Mouse (Mus musculus) liver, adult 2 months (tissue): Measurements from ENCODE around the gene Vav3. TPM values are rescaled to one million over a fixed set of nuclear protein-coding genes. Genes with fewer than 3 reads are reported as not detected.

Experiments used
- DNase-seq: peaks from one replicate; pipeline ENCODE4 v3.0.0-alpha.2; 2011; ENCODE audit warnings: low read depth, low spot score; ENCODE audit errors: extremely low read depth
- H3K27ac ChIP-seq: fragments of 200-500 bp; replicated peaks from 2 replicates; pipeline ENCODE4 v1.5.1; 2012; ENCODE audit warnings: low read depth, mild to moderate bottlenecking, control low read depth, inconsistent platforms, low read length; ENCODE audit not compliant: insufficient read depth
- H3K27me3 ChIP-seq: fragments of 200-500 bp; 2 replicates; pipeline ENCODE4 v1.6.1; 2012; ENCODE audit warnings: mild to moderate bottlenecking, moderate library complexity, low read length, inconsistent platforms; ENCODE audit not compliant: control insufficient read depth, insufficient read depth
- H3K36me3 ChIP-seq: fragments of 200-500 bp; 2 replicates; pipeline ENCODE4 v1.6.1; 2012; ENCODE audit warnings: low read length, inconsistent platforms; ENCODE audit not compliant: control insufficient read depth, insufficient read depth
- H3K4me1 ChIP-seq: fragments of 200-500 bp; 2 replicates; pipeline ENCODE4 v1.6.1; 2011; ENCODE audit warnings: low read length; ENCODE audit not compliant: control insufficient read depth, insufficient read depth
- H3K4me3 ChIP-seq: fragments of 200-500 bp; 2 replicates; pipeline ENCODE4 v1.5.1; 2011; ENCODE audit warnings: low read depth, mild to moderate bottlenecking, control low read depth, low read length, moderate library complexity; ENCODE audit not compliant: insufficient read depth
- H3K79me2 ChIP-seq: fragments of 200-500 bp; 2 replicates; pipeline ENCODE4 v1.6.1; 2012; ENCODE audit warnings: inconsistent platforms, mild to moderate bottlenecking, low read length, moderate library complexity; ENCODE audit not compliant: control insufficient read depth, insufficient read depth
- H3K9ac ChIP-seq: fragments of 200-500 bp; 2 replicates; pipeline ENCODE4 v1.6.1; 2012; ENCODE audit warnings: low read depth, mild to moderate bottlenecking, control low read depth, inconsistent platforms, low read length
- CTCF ChIP-seq: fragments of 200-500 bp; IDR thresholded peaks from 2 replicates; pipeline ENCODE4 v1.5.1; 2011; ENCODE audit warnings: low read depth, low read length, control low read depth
- POLR2A ChIP-seq: fragments of 200-500 bp; IDR thresholded peaks from 2 replicates; pipeline ENCODE4 v1.6.1; 2011; ENCODE audit warnings: low read length, control low read depth; ENCODE audit not compliant: insufficient read depth; ENCODE audit errors: extremely low read depth
- WGBS: fragments of 180-500 bp; shearing (Covaris S2); methylation state at CpG from one replicate; pipeline ENCODE4 v1.1.7; 2018; 5-methylcytosine and 5-hydroxymethylcytosine counted together
- polyA plus RNA-seq: library from polyadenylated mRNA; depleted of rRNA; stranded (reverse); fragments of >200 nt; gene quantifications from 2 replicates; pipeline ENCODE4 v1.2.3, GENCODE M21; 2012
- total RNA-seq: library from RNA; depleted of rRNA; stranded (reverse); fragments of >200 nt; gene quantifications from 2 replicates; pipeline ENCODE4 v1.2.3, GENCODE M21; 2014

Gene Vav3
- total and polyA plus RNA-seq, 2 experiments, result 0.29 to 3.0 TPM

GRCm38 (mm10) chr3:109522115-109522514, 181.7 kb downstream of the Vav3 start:
- no peak for TF ChIP-seq CTCF
- no peak for TF ChIP-seq POLR2A
- 79% methylated on average over 7 of the region's 7 CpGs for WGBS
- H3K79me2 ChIP-seq, result no peaks in the 10 kb centered on the region
- no peaks in the 10 kb centered on the region for H3K36me3 ChIP-seq
- no peak overlapping the region for H3K27ac ChIP-seq
- DNase-seq, result no peak
- H3K4me1 ChIP-seq, result no peaks in the 10 kb centered on the region
- H3K27me3 ChIP-seq, result no peaks in the 10 kb centered on the region
- H3K4me3 ChIP-seq, result no peak overlapping the region
- H3K9ac ChIP-seq, result no peak overlapping the region

- Histone ChIP-seq H3K27me3 (no peaks in the 10 kb centered on the region), H3K4me3 (no peak overlapping the region), H3K79me2 (no peaks in the 10 kb centered on the region), H3K27ac (no peak overlapping the region), H3K4me1 (no peaks in the 10 kb centered on the region), H3K9ac (no peak overlapping the region), H3K36me3 (no peaks in the 10 kb centered on the region)
- no peak for TF ChIP-seq CTCF
- no peak for TF ChIP-seq POLR2A
- DNase-seq, result no peak
- WGBS, result 79% methylated on average over 12 of the region's 12 CpGs
Measured at GRCm38 (mm10) chr3:109525825-109526224, 185.4 kb downstream of the Vav3 start.

- TF ChIP-seq CTCF, result peak; percentile 39; the same call in 1 of the 2 replicates
- TF ChIP-seq POLR2A, result no peak
Measured at GRCm38 (mm10) chr3:109526246-109526645, 185.8 kb downstream of the Vav3 start.

GRCm38 (mm10) chr3:109526651-109527050, 186.2 kb downstream of the Vav3 start:
- H3K27ac ChIP-seq, result no peak overlapping the region
- H3K9ac ChIP-seq, result no peak overlapping the region
- no peaks in the 10 kb centered on the region for H3K27me3 ChIP-seq
- no peaks in the 10 kb centered on the region for H3K36me3 ChIP-seq
- H3K4me1 ChIP-seq, result no peaks in the 10 kb centered on the region
- H3K4me3 ChIP-seq, result no peak overlapping the region
- no peaks in the 10 kb centered on the region for H3K79me2 ChIP-seq
- WGBS, result 63% methylated on average over 8 of the region's 8 CpGs
- DNase-seq, result no peak
- TF ChIP-seq CTCF (no peak), POLR2A (no peak)

More at GRCm38 (mm10) chr3:109526246-109526645, 185.8 kb downstream of the Vav3 start:
- no peaks in the 10 kb centered on the region for H3K36me3 ChIP-seq
- no peaks in the 10 kb centered on the region for H3K4me1 ChIP-seq
- H3K9ac ChIP-seq, result no peak overlapping the region
- peak; percentile 40 for DNase-seq
- 6% methylated on average over 4 of the region's 4 CpGs for WGBS
- H3K79me2 ChIP-seq, result no peaks in the 10 kb centered on the region
- H3K27ac ChIP-seq, result no peak overlapping the region
- H3K4me3 ChIP-seq, result no peak overlapping the region
- no peaks in the 10 kb centered on the region for H3K27me3 ChIP-seq

- no peak overlapping the region for H3K4me3 ChIP-seq
- 81% methylated on average over 4 of the region's 4 CpGs for WGBS
- H3K27ac ChIP-seq, result no peak overlapping the region
- no peak overlapping the region for H3K9ac ChIP-seq
- no peak for TF ChIP-seq CTCF
- no peak for TF ChIP-seq POLR2A
- H3K4me1 ChIP-seq, result no peaks in the 10 kb centered on the region
- H3K36me3 ChIP-seq, result no peaks in the 10 kb centered on the region
- H3K79me2 ChIP-seq, result no peaks in the 10 kb centered on the region
- DNase-seq, result no peak
- H3K27me3 ChIP-seq, result no peaks in the 10 kb centered on the region
Measured at GRCm38 (mm10) chr3:109528688-109529087, 188.2 kb downstream of the Vav3 start.

GRCm38 (mm10) chr3:109537686-109538085, 197.2 kb downstream of the Vav3 start:
- 66% methylated on average over 3 of the region's 3 CpGs for WGBS
- TF ChIP-seq CTCF, result no peak
- no peak for TF ChIP-seq POLR2A
- Histone ChIP-seq H3K36me3 (no peaks in the 10 kb centered on the region), H3K27ac (no peak overlapping the region), H3K4me1 (no peaks in the 10 kb centered on the region), H3K27me3 (no peaks in the 10 kb centered on the region), H3K9ac (no peak overlapping the region), H3K4me3 (no peak overlapping the region), H3K79me2 (no peaks in the 10 kb centered on the region)
- DNase-seq, result no peak
